Mouse (Mus musculus) liver, adult 2 months (tissue): ENCODE measurements around the gene Got1. TPM values are rescaled to one million over a fixed set of nuclear protein-coding genes. Genes with fewer than 3 reads are reported as not detected.

Experiments used
- DNase-seq: peaks from one replicate; pipeline ENCODE4 v3.0.0-alpha.2; 2011; ENCODE audit warnings: low read depth, low spot score; ENCODE audit errors: extremely low read depth
- H3K27ac ChIP-seq: fragments of 200-500 bp; replicated peaks from 2 replicates; pipeline ENCODE4 v1.5.1; 2012; ENCODE audit warnings: low read depth, mild to moderate bottlenecking, control low read depth, inconsistent platforms, low read length; ENCODE audit not compliant: insufficient read depth
- H3K27me3 ChIP-seq: fragments of 200-500 bp; 2 replicates; pipeline ENCODE4 v1.6.1; 2012; ENCODE audit warnings: mild to moderate bottlenecking, moderate library complexity, low read length, inconsistent platforms; ENCODE audit not compliant: control insufficient read depth, insufficient read depth
- H3K36me3 ChIP-seq: fragments of 200-500 bp; 2 replicates; pipeline ENCODE4 v1.6.1; 2012; ENCODE audit warnings: low read length, inconsistent platforms; ENCODE audit not compliant: control insufficient read depth, insufficient read depth
- H3K4me1 ChIP-seq: fragments of 200-500 bp; 2 replicates; pipeline ENCODE4 v1.6.1; 2011; ENCODE audit warnings: low read length; ENCODE audit not compliant: control insufficient read depth, insufficient read depth
- H3K4me3 ChIP-seq: fragments of 200-500 bp; 2 replicates; pipeline ENCODE4 v1.5.1; 2011; ENCODE audit warnings: low read depth, mild to moderate bottlenecking, control low read depth, low read length, moderate library complexity; ENCODE audit not compliant: insufficient read depth
- H3K79me2 ChIP-seq: fragments of 200-500 bp; 2 replicates; pipeline ENCODE4 v1.6.1; 2012; ENCODE audit warnings: inconsistent platforms, mild to moderate bottlenecking, low read length, moderate library complexity; ENCODE audit not compliant: control insufficient read depth, insufficient read depth
- H3K9ac ChIP-seq: fragments of 200-500 bp; 2 replicates; pipeline ENCODE4 v1.6.1; 2012; ENCODE audit warnings: low read depth, mild to moderate bottlenecking, control low read depth, inconsistent platforms, low read length
- CTCF ChIP-seq: fragments of 200-500 bp; IDR thresholded peaks from 2 replicates; pipeline ENCODE4 v1.5.1; 2011; ENCODE audit warnings: low read depth, low read length, control low read depth
- POLR2A ChIP-seq: fragments of 200-500 bp; IDR thresholded peaks from 2 replicates; pipeline ENCODE4 v1.6.1; 2011; ENCODE audit warnings: low read length, control low read depth; ENCODE audit not compliant: insufficient read depth; ENCODE audit errors: extremely low read depth
- WGBS: fragments of 180-500 bp; shearing (Covaris S2); methylation state at CpG from one replicate; pipeline ENCODE4 v1.1.7; 2018; 5-methylcytosine and 5-hydroxymethylcytosine counted together
- polyA plus RNA-seq: library from polyadenylated mRNA; depleted of rRNA; stranded (reverse); fragments of >200 nt; gene quantifications from 2 replicates; pipeline ENCODE4 v1.2.3, GENCODE M21; 2012; rRNA removed
- total RNA-seq: library from RNA; depleted of rRNA; stranded (reverse); fragments of >200 nt; gene quantifications from 2 replicates; pipeline ENCODE4 v1.2.3, GENCODE M21; 2014; rRNA removed

Gene Got1
- total and polyA plus RNA-seq, 2 experiments, result 206 to 272 TPM

GRCm38 (mm10) chr19:43451563-43451962 lies 72.8 kb downstream of the Got1 start:
- no peaks in the 10 kb centered on the region for H3K4me1 ChIP-seq
- TF ChIP-seq CTCF (no peak), POLR2A (no peak)
- DNase-seq, result no peak
- no peak overlapping the region for H3K4me3 ChIP-seq
- no peaks in the 10 kb centered on the region for H3K27me3 ChIP-seq
- H3K36me3 ChIP-seq, result no peaks in the 10 kb centered on the region
- WGBS, result 88% methylated on average over 10 of the region's 10 CpGs
- H3K79me2 ChIP-seq, result no peaks in the 10 kb centered on the region
- H3K27ac ChIP-seq, result no peak overlapping the region
- no peak overlapping the region for H3K9ac ChIP-seq

Other genes starting within 250 kb of the Got1 start
- not detected in 2 replicates for gene Hpse2, start 136.2 kb downstream of the Got1 start, total RNA-seq
- not detected in 2 replicates for gene Hpse2, start 136.2 kb downstream of the Got1 start, polyA plus RNA-seq
- gene Cnnm1, start 84.2 kb downstream of the Got1 start, total RNA-seq, result 0.18 and 0.20 TPM in 2 replicates
- gene Cnnm1, start 84.2 kb downstream of the Got1 start, polyA plus RNA-seq, result 0.05 and 0.11 TPM in 2 replicates
- gene Nkx2-3, start 87.7 kb upstream of the Got1 start, total RNA-seq, result not detected in 2 replicates
- 0.05 TPM in 1 of 2 replicates, not detected in the other for gene Nkx2-3, start 87.7 kb upstream of the Got1 start, polyA plus RNA-seq
- 18.2 and 20.5 TPM in 2 replicates for gene Slc25a28, start 150.3 kb upstream of the Got1 start, total RNA-seq
- 33.9 and 43.0 TPM in 2 replicates for gene Slc25a28, start 150.3 kb upstream of the Got1 start, polyA plus RNA-seq
- gene Entpd7, start 165.1 kb upstream of the Got1 start, total RNA-seq, result 1.5 TPM in 2 replicates
- gene Entpd7, start 165.1 kb upstream of the Got1 start, polyA plus RNA-seq, result 2.0 TPM in 2 replicates
- 17.0 and 17.8 TPM in 2 replicates for gene Cutc, start 228.4 kb upstream of the Got1 start, total RNA-seq
- gene Cutc, start 228.4 kb upstream of the Got1 start, polyA plus RNA-seq, result 7.5 and 7.9 TPM in 2 replicates
- 9.2 and 10.2 TPM in 2 replicates for gene Cox15, start 228.4 kb upstream of the Got1 start, total RNA-seq
- gene Cox15, start 228.4 kb upstream of the Got1 start, polyA plus RNA-seq, result 10.6 and 10.9 TPM in 2 replicates